Mouse (Mus musculus): Measurements from ENCODE around the gene Ccna1. TPM values are rescaled to one million over a fixed set of nuclear protein-coding genes. Genes with fewer than 3 reads are reported as not detected.

Ccna1 gene
- total and polyA plus RNA-seq, 3 experiments, result not detected

DNA sequence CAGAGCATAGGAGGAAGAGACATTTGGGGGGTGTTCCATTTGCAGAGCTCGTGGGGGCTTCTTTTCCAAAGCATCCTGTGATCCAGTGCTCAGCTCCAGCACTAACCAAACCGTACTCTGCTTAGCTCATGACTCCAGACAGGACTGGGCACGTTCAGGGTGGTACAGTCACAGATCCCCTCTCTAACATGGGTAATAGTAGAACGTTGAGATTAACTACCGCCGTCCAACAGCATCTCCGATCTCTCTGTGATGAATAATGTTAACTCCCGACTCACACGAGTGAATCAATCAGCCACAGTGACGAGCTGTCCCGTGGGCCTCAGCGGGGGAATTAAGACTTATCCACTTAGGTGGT lies 11.3 kb upstream of the Ccna1 start:
- H3K9me3 ChIP-seq (replicated peaks; ENCODE audit: low read length), result no peaks in the 10 kb centered on the region
- TF ChIP-seq RAD21 (IDR thresholded peaks at IDR 0.05; ENCODE audit: low read depth, low read length), result no peak
- TF ChIP-seq RCOR1 (conservative IDR thresholded peaks at IDR 0.05; ENCODE audit: low read depth, low read length), result no peak
- TF ChIP-seq JUN (IDR thresholded peaks at IDR 0.05; ENCODE audit: insufficient read depth, low read depth, low read length), result no peak
- no peak for TF ChIP-seq UBTF (IDR thresholded peaks at IDR 0.05; ENCODE audit: low read depth, low read length)
- dilution Hi-C loops (cut with MboI; ENCODE audit: extremely low pct_ligation_motif_present, extremely low pct_unique_long_range_greater_than_20kb, low sequenced_read_pairs), result no loop called here
- no peak overlapping the region for H3K4me2 ChIP-seq (ENCODE audit: insufficient read depth, low read depth, poor library complexity, severe bottlenecking)
- no peaks in the 10 kb centered on the region for H3K36me3 ChIP-seq (replicated peaks in 1 of 2; ENCODE audit: control insufficient read depth in 1 of 2, insufficient read depth in 1 of 2, low read length in 1 of 2)
- in situ Hi-C loops (cut with MboI; ENCODE audit: low pct_ligation_motif_present, low pct_unique_long_range_greater_than_20kb, low sequenced_read_pairs), result loop anchor here (10.0 to 25.0 kb wide), 2 partner anchors 252 to 704 kb away; partner anchors contain the start of gene Postn
- no peak overlapping the region for H3K27ac ChIP-seq (ENCODE audit: insufficient read depth, low read depth)
- no peak for DNase-seq (ENCODE audit: extremely low read depth)
- no peaks in the 10 kb centered on the region for H3K4me1 ChIP-seq (ENCODE audit: control insufficient read depth in 1 of 2, insufficient read depth in 2 of 2)
- H3K4me3 ChIP-seq (replicated peaks in 1 of 3; ENCODE audit: low read depth in 2 of 3, low read length in 2 of 3, poor library complexity in 1 of 3), result no peak overlapping the region
- H3K9ac ChIP-seq (ENCODE audit: insufficient read depth, low read depth), result no peak overlapping the region
- no peaks in the 10 kb centered on the region for H3K27me3 ChIP-seq (replicated peaks)
- H3K79me2 ChIP-seq (replicated peaks; ENCODE audit: control insufficient read depth, extremely low read depth, insufficient read depth, poor library complexity, severe bottlenecking), result no peaks in the 10 kb centered on the region

DNA sequence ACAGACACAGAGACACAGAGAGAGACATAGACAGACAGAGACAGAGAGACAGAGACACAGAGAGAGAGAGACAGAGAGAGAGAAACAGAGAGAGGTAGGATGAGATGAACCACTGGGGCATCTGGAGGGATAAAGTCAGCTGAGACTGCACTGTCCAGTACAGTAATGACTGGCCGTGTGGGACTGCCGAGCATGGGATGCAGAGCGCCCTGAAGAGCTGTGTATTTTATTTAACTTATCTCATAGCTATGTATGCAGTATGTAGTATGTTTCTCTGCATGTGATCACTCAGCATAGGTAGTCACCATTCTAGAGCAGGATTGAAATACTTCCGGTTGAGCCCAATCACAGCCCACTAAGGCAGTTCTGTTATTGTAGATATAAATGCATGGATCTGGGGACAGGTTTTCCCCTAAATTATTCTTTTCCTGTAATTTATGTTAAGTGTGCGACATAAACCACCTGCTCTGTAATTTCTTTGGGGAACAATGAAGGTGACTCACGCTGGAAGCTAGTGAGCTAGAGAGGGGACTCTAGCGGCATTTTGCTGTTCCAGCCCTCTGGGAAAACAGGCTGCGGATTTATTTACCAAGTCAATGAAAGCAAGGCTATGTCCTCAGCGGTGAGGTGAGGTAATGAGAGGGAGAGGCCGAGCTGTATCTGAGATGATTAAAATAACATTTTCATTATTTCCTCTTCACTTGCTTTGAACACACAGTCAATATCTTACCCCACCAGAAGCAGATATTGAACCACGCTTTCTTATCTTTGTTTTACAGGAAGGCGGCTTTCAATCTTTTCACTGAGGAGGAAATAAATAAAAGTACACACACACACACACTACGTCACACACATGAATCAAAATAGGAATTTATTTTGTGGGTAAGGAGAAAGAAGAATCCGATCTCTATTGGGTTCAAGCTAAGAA lies 10.7 kb upstream of the Ccna1 start:
- in situ Hi-C loops (cut with MboI; ENCODE audit: low pct_ligation_motif_present, low pct_unique_long_range_greater_than_20kb, low sequenced_read_pairs), result loop anchor here (10.0 to 25.0 kb wide), 2 partner anchors 251 to 704 kb away; partner anchors contain the start of gene Postn
- no peak for DNase-seq (ENCODE audit: extremely low read depth)

DNA sequence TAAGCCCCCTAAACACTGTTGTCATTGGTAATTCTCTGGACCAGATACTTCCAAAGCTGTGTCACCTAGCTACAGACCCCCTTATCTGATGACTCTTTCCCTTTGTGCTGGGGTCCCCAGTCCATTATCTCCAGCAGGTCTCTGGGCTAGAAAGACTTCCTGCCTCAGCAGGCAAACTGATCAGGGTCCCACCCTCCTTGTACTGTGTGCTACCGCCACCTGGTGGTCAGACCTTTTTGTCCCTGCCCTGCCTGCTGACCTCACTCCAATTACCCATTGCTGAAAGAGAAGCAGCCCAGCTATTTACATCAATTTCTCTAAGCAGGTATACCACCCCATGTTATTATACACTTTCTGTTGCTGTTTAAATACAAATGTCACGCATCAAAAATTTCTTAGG lies 9.1 kb upstream of the Ccna1 start:
- dilution Hi-C loops (cut with MboI; ENCODE audit: extremely low pct_ligation_motif_present, extremely low pct_unique_long_range_greater_than_20kb, low sequenced_read_pairs) (no loop called here), in situ Hi-C loops (cut with MboI; ENCODE audit: low pct_ligation_motif_present, low pct_unique_long_range_greater_than_20kb, low sequenced_read_pairs) (loop anchor here (10.0 to 25.0 kb wide), 2 partner anchors 250 to 702 kb away; partner anchors contain the start of gene Postn)
- no peaks in the 10 kb centered on the region for H3K79me2 ChIP-seq (replicated peaks; ENCODE audit: control insufficient read depth, extremely low read depth, insufficient read depth, poor library complexity, severe bottlenecking)

More for the DNA sequence above, 10.7 kb upstream of the Ccna1 start:
- Histone ChIP-seq H3K36me3 (replicated peaks in 1 of 2; ENCODE audit: control insufficient read depth in 1 of 2, insufficient read depth in 1 of 2, low read length in 1 of 2) (no peaks in the 10 kb centered on the region), H3K9ac (ENCODE audit: insufficient read depth, low read depth) (no peak overlapping the region), H3K4me1 (ENCODE audit: control insufficient read depth in 1 of 2, insufficient read depth in 2 of 2) (no peaks in the 10 kb centered on the region), H3K4me3 (replicated peaks in 1 of 3; ENCODE audit: low read depth in 2 of 3, low read length in 2 of 3, poor library complexity in 1 of 3) (no peak overlapping the region), H3K9me3 (replicated peaks; ENCODE audit: low read length) (no peaks in the 10 kb centered on the region), H3K4me2 (ENCODE audit: insufficient read depth, low read depth, poor library complexity, severe bottlenecking) (no peak overlapping the region), H3K27ac (ENCODE audit: insufficient read depth, low read depth) (no peak overlapping the region), H3K79me2 (replicated peaks; ENCODE audit: control insufficient read depth, extremely low read depth, insufficient read depth, poor library complexity, severe bottlenecking) (no peaks in the 10 kb centered on the region), H3K27me3 (replicated peaks) (no peaks in the 10 kb centered on the region)
- TF ChIP-seq MAZ (IDR thresholded peaks at IDR 0.05; ENCODE audit: low read depth, low read length), result no peak
- no peak for TF ChIP-seq JUN (IDR thresholded peaks at IDR 0.05; ENCODE audit: insufficient read depth, low read depth, low read length)
- no peak for TF ChIP-seq ZMIZ1 (IDR thresholded peaks at IDR 0.05; ENCODE audit: low read depth, low read length)
- no peak for TF ChIP-seq CHD1 (IDR thresholded peaks at IDR 0.05; ENCODE audit: low read depth, low read length)
- no peak for TF ChIP-seq MYC (IDR thresholded peaks at IDR 0.05; ENCODE audit: low read depth, low read length)
- TF ChIP-seq POLR2A (IDR thresholded peaks at IDR 0.05; ENCODE audit: low read depth, low read length), result no peak
- dilution Hi-C loops (cut with MboI; ENCODE audit: extremely low pct_ligation_motif_present, extremely low pct_unique_long_range_greater_than_20kb, low sequenced_read_pairs), result no loop called here

More for the DNA sequence above, 9.1 kb upstream of the Ccna1 start:
- Histone ChIP-seq H3K9ac (ENCODE audit: insufficient read depth, low read depth) (no peak overlapping the region), H3K4me2 (ENCODE audit: insufficient read depth, low read depth, poor library complexity, severe bottlenecking) (no peak overlapping the region), H3K4me1 (ENCODE audit: control insufficient read depth in 1 of 2, insufficient read depth in 2 of 2) (no peaks in the 10 kb centered on the region), H3K4me3 (replicated peaks in 1 of 3; ENCODE audit: low read depth in 2 of 3, low read length in 2 of 3, poor library complexity in 1 of 3) (no peak overlapping the region), H3K9me3 (replicated peaks; ENCODE audit: low read length) (no peaks in the 10 kb centered on the region), H3K36me3 (replicated peaks in 1 of 2; ENCODE audit: control insufficient read depth in 1 of 2, insufficient read depth in 1 of 2, low read length in 1 of 2) (no peaks in the 10 kb centered on the region), H3K27ac (ENCODE audit: insufficient read depth, low read depth) (no peak overlapping the region), H3K27me3 (replicated peaks) (no peaks in the 10 kb centered on the region)
- TF ChIP-seq CTCF (conservative IDR thresholded peaks at IDR 0.05 in 1 of 2, IDR thresholded peaks at IDR 0.05 in 1 of 2; ENCODE audit: low read depth in 2 of 2, low read length in 2 of 2) (peak; percentile 67 to 88), RAD21 (IDR thresholded peaks at IDR 0.05; ENCODE audit: low read depth, low read length) (peak; percentile 82), ZKSCAN1 (IDR thresholded peaks at IDR 0.05; ENCODE audit: borderline replicate concordance, low read depth, low read length) (no peak), POLR2AphosphoS2 (IDR thresholded peaks at IDR 0.05; ENCODE audit: low read depth, low read length) (no peak), ELF1 (IDR thresholded peaks at IDR 0.05; ENCODE audit: low read depth, low read length) (peak; percentile 31; the same call in 1 of the 2 replicates), MAFK (IDR thresholded peaks at IDR 0.05; ENCODE audit: insufficient replicate concordance, low read length) (no peak), SMC3 (IDR thresholded peaks at IDR 0.05; ENCODE audit: low read depth, low read length) (peak; percentile 71)
- DNase-seq (ENCODE audit: extremely low read depth), result peak; percentile 73

Measured in CH12.LX (cell line).